Mouse (Mus musculus) G1E-ER4 (cell line): ENCODE results near the gene Sphk1. TPM values are rescaled to one million over a fixed set of nuclear protein-coding genes. Genes with fewer than 3 reads are reported as not detected.

Experiments used
- GATA1 ChIP-seq: IDR thresholded peaks from one replicate; pipeline ENCODE4 v1.8.0; 2012; ENCODE audit warnings: low read length, inconsistent platforms
- polyA plus RNA-seq: library from polyadenylated mRNA; stranded (reverse); fragments of >175 nt; gene quantifications from 2 replicates; pipeline ENCODE4 v1.2.3, GENCODE M21; 2012

Sphk1 gene
- polyA plus RNA-seq, 1 experiment: 262 TPM

GRCm38 (mm10) chr11:116549273-116550038 lies 18.7 kb downstream of the Sphk1 start:
- TF ChIP-seq GATA1: no peak

- no peak for TF ChIP-seq GATA1
These were observed 20.0 kb downstream of the Sphk1 start for GRCm38 (mm10) chr11:116550748-116551147.

- no peak for TF ChIP-seq GATA1
These were observed 21.5 kb downstream of the Sphk1 start for GRCm38 (mm10) chr11:116552194-116552593.

DNA sequence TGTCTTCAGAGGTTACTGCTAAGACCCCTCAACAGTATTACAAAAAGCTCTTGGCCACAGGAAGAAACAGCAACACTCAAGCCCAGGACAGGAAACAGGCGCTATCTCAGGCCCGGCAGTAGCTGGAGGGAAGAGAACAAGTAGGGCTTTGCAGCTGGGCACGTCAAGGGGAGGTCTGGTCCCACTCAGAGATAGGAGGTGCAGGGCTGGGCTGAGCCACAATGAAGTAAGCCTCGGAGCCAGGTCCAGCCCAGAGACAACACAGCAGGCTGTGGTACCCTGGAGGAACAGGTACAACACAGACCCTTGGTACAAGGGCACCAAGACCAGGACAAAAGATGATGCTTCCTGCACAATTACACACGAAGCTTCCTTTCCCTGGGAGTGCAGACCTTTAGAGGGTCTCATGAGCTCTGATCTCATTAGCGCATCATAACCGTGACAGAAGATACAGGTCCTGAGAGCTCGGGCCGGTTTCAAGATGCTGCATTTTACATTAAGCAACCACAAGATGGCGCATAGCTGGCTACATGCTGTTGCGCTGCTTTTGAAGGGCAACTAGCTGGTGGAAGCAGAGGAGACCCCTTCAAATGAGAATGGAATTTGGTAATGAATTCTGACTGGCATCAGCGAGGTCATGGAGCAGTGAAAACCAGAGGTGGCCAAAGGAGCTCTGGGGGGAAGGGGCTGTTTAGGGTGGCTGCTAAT lies 23.6 kb downstream of the Sphk1 start:
- no peak for TF ChIP-seq GATA1

DNA sequence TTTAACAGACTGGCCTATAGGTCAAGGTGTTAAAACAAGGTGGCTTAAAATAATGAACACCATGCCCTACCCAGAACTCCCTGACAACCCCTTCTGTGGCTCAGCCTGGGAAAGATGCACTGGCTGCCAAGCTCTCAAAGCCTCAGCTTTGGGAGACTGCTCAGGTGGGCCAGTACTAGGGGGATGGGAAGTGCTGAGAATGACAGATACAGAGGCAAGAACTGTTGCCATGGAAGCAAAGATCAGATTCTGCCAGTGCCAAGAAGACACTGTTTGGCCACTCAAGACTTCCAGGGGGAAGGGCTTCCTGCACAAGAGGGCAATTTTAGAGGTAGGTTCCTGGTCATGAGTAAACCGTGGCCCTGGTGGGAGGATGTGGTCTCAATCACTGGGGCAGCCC lies 24.8 kb downstream of the Sphk1 start:
- TF ChIP-seq GATA1: no peak

GRCm38 (mm10) chr11:116556308-116556707 lies 25.6 kb downstream of the Sphk1 start:
- no peak for TF ChIP-seq GATA1

GRCm38 (mm10) chr11:116565283-116566041 lies 34.7 kb downstream of the Sphk1 start:
- TF ChIP-seq GATA1: no peak

DNA sequence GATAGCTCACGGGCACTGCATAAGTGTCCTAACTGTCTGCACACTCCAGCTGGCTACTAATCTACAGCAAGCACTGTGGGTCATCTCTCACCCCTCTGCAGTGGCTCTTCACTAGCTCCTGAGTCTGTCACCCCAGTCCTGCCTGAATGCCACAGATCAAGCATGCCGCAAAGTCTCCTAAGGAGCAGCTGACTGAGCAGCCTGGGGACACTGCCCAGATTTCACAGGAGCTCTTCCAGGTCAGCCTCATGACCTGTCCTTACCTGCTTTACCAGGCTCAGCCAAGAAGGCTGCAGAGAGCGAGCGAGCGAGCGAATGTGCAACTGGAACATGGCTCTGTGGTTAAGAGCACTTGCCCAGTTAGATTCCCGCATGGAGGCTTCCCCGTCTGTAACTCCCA lies 36.8 kb downstream of the Sphk1 start:
- no peak for TF ChIP-seq GATA1

GRCm38 (mm10) chr11:116570821-116571220 lies 40.1 kb downstream of the Sphk1 start:
- no peak for TF ChIP-seq GATA1

DNA sequence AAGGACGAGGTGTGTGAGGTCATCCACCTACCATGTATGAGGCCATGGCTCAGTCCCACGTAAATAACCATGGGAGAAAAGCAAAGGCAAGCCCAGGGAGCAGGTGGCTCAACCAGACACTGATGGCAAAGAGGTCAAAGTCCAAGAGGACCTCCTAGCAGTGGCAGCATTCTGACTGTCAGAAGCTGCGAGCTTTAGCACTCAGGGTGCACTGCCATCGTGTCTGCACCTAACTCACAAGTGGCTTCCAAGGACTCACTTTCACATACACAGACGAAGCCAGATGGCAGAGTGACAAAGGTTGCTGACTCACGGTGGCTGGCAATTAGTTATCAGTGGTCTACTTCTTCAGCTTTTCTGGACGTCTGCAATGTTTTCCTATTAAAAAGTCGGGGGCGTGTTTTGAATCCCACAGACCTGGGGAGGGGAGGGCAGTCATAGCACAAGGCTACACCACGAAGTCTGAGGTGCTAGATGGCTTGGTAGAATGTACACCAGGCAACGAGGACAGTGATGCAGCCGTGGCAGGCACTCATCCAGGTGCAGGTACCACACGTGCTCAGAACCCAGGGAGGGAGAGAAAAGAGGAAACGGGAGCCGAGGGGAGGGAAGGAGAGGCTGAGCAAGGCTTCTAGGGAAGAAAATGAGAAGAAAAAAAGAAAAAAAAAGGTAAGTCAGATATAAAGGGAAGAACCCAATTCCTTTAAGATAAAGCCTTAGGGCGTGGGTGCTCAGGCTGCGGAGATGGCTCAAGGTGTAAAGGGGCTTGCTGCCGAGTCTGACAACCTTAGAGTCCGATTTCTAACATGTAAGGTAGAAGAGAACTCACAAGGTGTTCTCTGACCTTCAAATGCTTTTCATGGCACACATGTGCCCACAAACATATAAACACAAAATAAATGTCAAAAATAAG lies 41.3 kb downstream of the Sphk1 start:
- TF ChIP-seq GATA1: no peak

- TF ChIP-seq GATA1: no peak
These were observed 42.2 kb downstream of the Sphk1 start for GRCm38 (mm10) chr11:116572756-116573543.

GRCm38 (mm10) chr11:116574486-116574885 lies 43.8 kb downstream of the Sphk1 start:
- TF ChIP-seq GATA1: no peak

DNA sequence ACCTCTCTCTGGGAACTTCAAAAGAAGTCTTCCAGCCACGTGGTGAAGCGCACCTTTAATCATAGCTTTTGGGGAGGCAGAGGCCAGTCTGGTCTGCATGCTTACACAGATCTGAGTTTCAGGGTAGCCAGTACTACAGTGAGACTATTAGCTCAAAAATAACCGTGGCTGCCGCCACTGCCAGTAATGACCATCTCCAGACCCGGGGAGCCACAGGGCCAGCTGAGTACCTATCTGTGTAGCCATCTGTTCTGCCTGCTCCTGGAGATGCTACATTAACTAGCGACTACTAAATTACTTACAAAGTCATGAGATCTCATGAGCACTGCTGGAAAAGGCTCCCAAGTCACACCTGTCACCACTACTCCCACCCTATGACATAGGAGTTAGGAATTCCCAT lies 44.3 kb downstream of the Sphk1 start:
- TF ChIP-seq GATA1: no peak

- no peak for TF ChIP-seq GATA1
These were observed 44.7 kb downstream of the Sphk1 start for GRCm38 (mm10) chr11:116575396-116575795.
